Mouse (Mus musculus) liver, embryonic 12.5 days (tissue): ENCODE data around the gene Nell1. TPM values are rescaled to one million over a fixed set of nuclear protein-coding genes. Genes with fewer than 3 reads are reported as not detected.

Experiments used
- ATAC-seq: fragments of 200-750 bp; cut with Nextera tagmentation; 2 replicates; pipeline ENCODE4 v1.8.0; 2017; ENCODE audit warnings: moderate number of reproducible peaks, mild to moderate bottlenecking, moderate library complexity
- H3K27ac ChIP-seq: fragments of 300-500 bp; sonication (generic); 2 replicates; pipeline ENCODE4 v1.5.1; 2016; ENCODE audit warnings: mild to moderate bottlenecking
- H3K27me3 ChIP-seq: fragments of 300-500 bp; sonication (generic); replicated peaks from 2 replicates; pipeline ENCODE4 v1.6.1; 2016; ENCODE audit warnings: mild to moderate bottlenecking, moderate library complexity
- H3K36me3 ChIP-seq: fragments of 300-500 bp; sonication (generic); 2 replicates; pipeline ENCODE4 v1.6.1; 2016; ENCODE audit warnings: mild to moderate bottlenecking, moderate library complexity
- H3K4me1 ChIP-seq: fragments of 300-500 bp; sonication (generic); 2 replicates; pipeline ENCODE4 v1.6.1; 2016
- H3K4me2 ChIP-seq: fragments of 300-500 bp; sonication (generic); 2 replicates; pipeline ENCODE4 v1.6.1; 2016; ENCODE audit warnings: mild to moderate bottlenecking, moderate library complexity
- H3K4me3 ChIP-seq: fragments of 300-500 bp; sonication (generic); 2 replicates; pipeline ENCODE4 v1.5.1; 2016; ENCODE audit warnings: mild to moderate bottlenecking, moderate library complexity
- H3K9ac ChIP-seq: fragments of 300-500 bp; sonication (generic); 2 replicates; pipeline ENCODE4 v1.6.1; 2016; ENCODE audit warnings: mild to moderate bottlenecking, moderate library complexity
- H3K9me3 ChIP-seq: fragments of 300-500 bp; sonication (generic); replicated peaks from 2 replicates; pipeline ENCODE4 v1.6.1; 2016; ENCODE audit warnings: mild to moderate bottlenecking, moderate library complexity
- WGBS: fragments of 180-500 bp; shearing (Covaris S2); methylation state at CpG from one replicate; pipeline ENCODE4 v1.1.7; 2016; ENCODE audit not compliant: insufficient replicate concordance; 5-methylcytosine and 5-hydroxymethylcytosine counted together
- polyA plus RNA-seq: library from polyadenylated mRNA; unstranded; fragments of >200 nt; fragmentation: Nextera tagmentation; extraction: Ambion mirVana; gene quantifications from 2 replicates; pipeline ENCODE4 v1.2.1, GENCODE M21; 2016

Gene Nell1
- polyA plus RNA-seq, 1 experiment from 2014 or later, result 0.33 TPM

DNA sequence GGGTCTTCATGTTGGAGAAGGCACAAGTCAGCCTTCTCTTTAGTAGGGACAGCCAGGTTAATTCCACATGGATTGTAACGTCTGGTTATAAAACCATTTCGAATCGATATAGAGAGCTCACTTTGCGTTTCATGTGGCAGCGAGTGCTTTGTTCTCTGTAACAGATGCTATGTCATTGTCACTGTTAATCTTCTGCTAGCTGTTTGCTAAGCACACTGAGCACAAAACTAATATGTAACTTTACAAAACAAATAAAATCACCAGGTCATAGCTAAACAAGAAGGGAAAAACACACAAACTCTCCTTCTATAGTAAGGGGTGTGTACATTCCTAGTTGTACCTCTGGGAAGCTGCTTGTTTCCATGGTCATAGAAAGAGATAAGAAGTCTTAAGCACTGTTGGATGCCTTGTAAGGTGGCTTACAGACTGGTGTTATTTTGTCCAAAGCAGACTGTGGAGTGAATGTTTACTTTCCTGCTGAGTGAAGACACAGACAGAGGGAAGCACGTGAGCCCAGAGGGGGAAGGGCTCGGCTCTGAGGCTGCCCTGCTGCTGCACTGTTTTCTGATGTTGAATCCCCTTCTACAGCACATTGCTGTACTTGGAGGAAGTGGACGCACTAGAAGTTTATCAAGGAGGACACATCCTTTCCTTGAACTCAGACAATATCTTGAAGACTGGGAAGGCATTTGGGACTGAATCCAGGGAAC lies 131.1 kb downstream of the Nell1 start:
- no peaks in the 10 kb centered on the region for H3K4me1 ChIP-seq
- H3K9me3 ChIP-seq, result no peaks in the 10 kb centered on the region
- no peak overlapping the region for H3K9ac ChIP-seq
- no peaks in the 10 kb centered on the region for H3K36me3 ChIP-seq
- no peaks in the 10 kb centered on the region for H3K27me3 ChIP-seq
- ATAC-seq, result no peak
- 55% methylated on average over 8 of the region's 8 CpGs for WGBS
- no peak overlapping the region for H3K4me2 ChIP-seq
- H3K27ac ChIP-seq, result no peak overlapping the region
- H3K4me3 ChIP-seq, result no peak overlapping the region

DNA sequence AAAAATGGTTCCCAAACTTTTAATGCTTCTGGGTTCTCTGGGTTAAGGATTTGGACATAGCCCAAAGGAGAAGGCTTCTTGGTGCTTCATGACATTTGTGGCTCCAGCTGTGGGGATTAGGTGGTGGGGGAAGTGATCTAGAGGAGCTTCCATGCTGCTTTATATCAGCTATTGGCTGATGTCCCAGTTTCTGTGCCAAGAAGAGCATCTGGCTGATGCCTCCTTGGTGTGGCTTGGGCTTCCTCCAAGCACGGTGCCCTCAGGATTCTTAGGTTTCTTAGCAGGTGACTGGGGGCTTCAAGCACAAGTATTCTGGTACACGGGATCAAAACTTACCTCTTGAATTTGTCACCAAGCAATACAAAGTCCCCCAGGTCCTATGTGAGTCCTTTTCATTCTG lies 132.6 kb downstream of the Nell1 start:
- no peak for ATAC-seq
- no peak overlapping the region for H3K9ac ChIP-seq
- H3K36me3 ChIP-seq, result no peaks in the 10 kb centered on the region
- no peak overlapping the region for H3K4me2 ChIP-seq
- H3K4me3 ChIP-seq, result no peak overlapping the region
- 54% methylated on average over 2 of the region's 2 CpGs for WGBS
- no peaks in the 10 kb centered on the region for H3K27me3 ChIP-seq
- no peaks in the 10 kb centered on the region for H3K9me3 ChIP-seq
- H3K27ac ChIP-seq, result no peak overlapping the region
- H3K4me1 ChIP-seq, result no peaks in the 10 kb centered on the region

DNA sequence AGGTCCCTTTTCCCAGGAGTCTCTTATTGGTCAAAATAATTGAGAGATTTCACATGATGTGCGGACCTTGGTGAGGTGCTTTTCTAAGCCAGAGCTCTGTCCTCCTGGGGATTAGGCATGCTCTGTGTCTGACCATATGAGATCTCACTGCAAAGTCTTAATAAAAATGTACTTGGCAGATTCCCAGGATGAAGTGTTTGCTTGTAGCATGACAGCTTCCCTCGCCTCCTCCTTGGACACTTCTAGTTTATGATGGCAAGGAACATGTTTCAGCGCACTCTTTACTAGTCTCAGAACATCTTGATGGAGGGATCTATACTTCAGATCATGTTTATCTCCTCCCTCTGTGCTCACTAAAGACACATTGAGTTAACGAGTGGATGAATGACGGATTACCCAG lies 143.7 kb downstream of the Nell1 start:
- Histone ChIP-seq H3K27me3 (no peaks in the 10 kb centered on the region), H3K27ac (no peak overlapping the region), H3K9me3 (no peaks in the 10 kb centered on the region), H3K9ac (no peak overlapping the region), H3K36me3 (no peaks in the 10 kb centered on the region), H3K4me1 (no peaks in the 10 kb centered on the region), H3K4me3 (no peak overlapping the region), H3K4me2 (no peak overlapping the region)
- 76% methylated on average over 5 of the region's 5 CpGs for WGBS
- ATAC-seq, result no peak

DNA sequence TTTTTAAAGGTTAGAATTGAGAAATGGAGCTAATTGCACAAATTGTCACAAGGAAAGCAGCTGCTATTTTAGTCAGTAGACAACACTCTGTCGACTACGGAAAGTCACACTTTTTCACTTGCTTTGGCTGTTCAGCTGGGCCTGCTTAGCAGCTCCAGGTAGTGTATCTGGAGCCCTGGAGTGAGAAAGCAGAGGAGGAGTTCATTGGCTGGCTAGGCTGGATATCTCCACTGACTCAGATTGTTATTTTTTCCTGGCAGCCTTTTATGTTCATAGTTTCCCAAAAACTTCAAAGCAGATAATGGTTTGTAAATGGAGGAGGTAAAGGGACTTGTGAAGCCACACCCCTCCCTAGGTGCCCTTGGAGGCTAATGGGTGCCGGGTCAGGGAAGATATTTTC lies 163.0 kb downstream of the Nell1 start:
- ATAC-seq, result no peak
- Histone ChIP-seq H3K9me3 (no peaks in the 10 kb centered on the region), H3K9ac (no peak overlapping the region), H3K4me2 (no peak overlapping the region), H3K27ac (no peak overlapping the region), H3K27me3 (no peaks in the 10 kb centered on the region), H3K36me3 (no peaks in the 10 kb centered on the region), H3K4me1 (no peaks in the 10 kb centered on the region), H3K4me3 (no peak overlapping the region)
- 65% methylated on average over 3 of the region's 3 CpGs for WGBS

DNA sequence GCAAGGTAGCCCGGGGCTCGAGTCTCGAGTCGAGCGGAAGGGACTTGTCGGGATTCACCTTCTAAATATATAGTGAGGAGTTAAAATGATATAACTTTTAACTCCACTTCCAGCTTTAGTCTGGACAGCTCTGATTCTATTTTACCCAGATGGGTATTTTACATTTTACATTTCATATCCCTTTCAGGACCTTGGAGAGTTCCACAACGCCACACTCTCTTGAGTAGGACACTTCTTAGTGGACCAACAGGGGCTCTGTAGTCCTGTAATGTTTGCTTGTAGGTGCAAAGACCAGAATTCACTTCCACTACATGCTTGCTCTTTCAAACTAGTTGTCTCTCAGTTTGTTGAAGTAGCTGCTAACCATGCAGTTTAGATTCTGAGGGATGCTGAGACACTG lies 174.7 kb downstream of the Nell1 start:
- H3K9me3 ChIP-seq, result no peaks in the 10 kb centered on the region
- H3K4me3 ChIP-seq, result no peak overlapping the region
- H3K36me3 ChIP-seq, result no peaks in the 10 kb centered on the region
- no peak for ATAC-seq
- H3K9ac ChIP-seq, result no peak overlapping the region
- no peak overlapping the region for H3K27ac ChIP-seq
- no peaks in the 10 kb centered on the region for H3K4me1 ChIP-seq
- WGBS, result 90% methylated on average over 7 of the region's 7 CpGs
- H3K4me2 ChIP-seq, result no peak overlapping the region
- no peaks in the 10 kb centered on the region for H3K27me3 ChIP-seq

DNA sequence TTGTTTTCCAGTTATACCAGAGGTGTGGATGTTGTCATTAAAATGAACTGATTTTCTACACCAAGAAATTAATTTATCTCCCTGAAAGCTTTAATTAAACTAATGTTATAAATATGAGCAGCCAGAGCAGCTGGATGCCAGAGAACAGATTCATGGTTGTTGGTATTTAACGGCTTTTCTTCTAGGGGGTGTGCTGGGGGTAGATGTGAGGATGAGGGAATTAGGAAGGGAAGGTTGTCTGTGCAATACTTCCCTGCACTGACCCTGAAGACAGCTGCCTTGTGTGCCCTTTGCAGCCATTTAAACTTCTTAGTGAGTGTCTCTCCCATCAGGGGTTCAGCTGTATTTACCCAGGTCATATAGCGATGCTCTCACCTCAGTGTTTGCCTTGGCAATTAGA lies 176.2 kb downstream of the Nell1 start:
- no peak for ATAC-seq
- 60% methylated on average over 2 of the region's 2 CpGs for WGBS

DNA sequence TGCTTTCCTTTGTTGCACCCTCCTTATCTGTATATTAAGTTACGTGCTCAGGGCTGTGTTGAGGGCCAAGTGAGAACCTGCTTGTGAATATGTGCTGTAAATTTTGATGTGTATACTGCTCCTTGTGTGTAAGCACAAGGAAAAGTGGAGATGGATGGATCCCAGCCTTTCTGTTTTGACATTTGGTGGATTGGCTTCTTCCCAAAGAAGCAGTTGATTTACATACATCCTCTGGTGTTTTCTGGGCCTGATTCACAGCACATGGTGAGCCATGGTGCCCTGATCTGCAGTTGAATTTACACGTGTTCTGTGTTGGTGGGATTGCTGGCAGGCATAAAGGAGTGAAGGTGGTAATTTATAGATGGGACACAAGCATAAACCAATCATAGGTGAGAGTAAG lies 179.0 kb downstream of the Nell1 start:
- Histone ChIP-seq H3K9me3 (no peaks in the 10 kb centered on the region), H3K9ac (no peak overlapping the region), H3K4me2 (no peak overlapping the region), H3K27me3 (no peaks in the 10 kb centered on the region), H3K4me1 (no peaks in the 10 kb centered on the region), H3K27ac (no peak overlapping the region), H3K4me3 (no peak overlapping the region), H3K36me3 (no peaks in the 10 kb centered on the region)
- 50% methylated on average over 2 of the region's 2 CpGs for WGBS
- ATAC-seq, result no peak

More for the DNA sequence above, 176.2 kb downstream of the Nell1 start:
- H3K9ac ChIP-seq, result no peak overlapping the region
- no peak overlapping the region for H3K4me2 ChIP-seq
- no peak overlapping the region for H3K27ac ChIP-seq
- no peaks in the 10 kb centered on the region for H3K36me3 ChIP-seq
- H3K4me3 ChIP-seq, result no peak overlapping the region
- no peaks in the 10 kb centered on the region for H3K27me3 ChIP-seq
- H3K4me1 ChIP-seq, result no peaks in the 10 kb centered on the region
- no peaks in the 10 kb centered on the region for H3K9me3 ChIP-seq

DNA sequence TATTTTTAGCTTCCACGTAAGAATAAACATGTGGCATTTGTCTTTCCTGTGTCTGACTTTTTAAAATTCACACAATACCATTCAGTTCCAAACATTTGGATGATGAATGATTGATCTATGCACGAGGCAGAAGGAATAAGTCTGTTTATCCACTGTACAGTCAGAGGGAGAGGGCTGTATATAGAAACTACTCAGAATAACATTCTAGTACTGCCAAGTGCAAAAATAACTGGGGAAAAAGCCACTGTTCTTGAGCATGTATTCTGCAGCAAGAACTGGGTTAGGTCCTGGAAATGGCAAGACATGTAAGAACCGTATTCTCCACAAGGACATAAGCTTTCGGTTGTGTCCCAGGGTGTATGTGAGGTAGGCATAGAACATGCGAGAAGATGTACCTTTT lies 187.9 kb downstream of the Nell1 start:
- Histone ChIP-seq H3K4me3 (no peak overlapping the region), H3K4me2 (no peak overlapping the region)

DNA sequence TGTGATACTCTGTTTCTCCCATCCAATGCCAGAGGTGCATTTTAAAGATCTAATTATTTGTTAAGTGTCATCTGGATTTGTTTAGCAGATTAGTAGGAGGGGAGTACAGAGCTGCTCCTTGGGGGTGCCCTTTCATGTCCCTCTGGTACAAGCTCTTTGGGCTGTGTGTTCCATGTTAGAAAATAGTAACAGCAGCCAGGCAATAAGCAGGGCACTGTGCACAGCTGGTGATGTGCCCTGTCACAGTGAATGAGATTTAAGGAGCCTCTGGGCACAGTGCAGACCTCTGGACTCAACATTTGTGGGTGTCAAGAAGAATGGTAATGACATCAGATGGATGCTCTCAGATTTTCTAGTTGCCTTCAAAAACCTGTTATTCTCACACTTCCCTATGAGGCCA lies 194.1 kb downstream of the Nell1 start:
- Histone ChIP-seq H3K4me2 (no peak overlapping the region), H3K9ac (no peak overlapping the region), H3K27me3 (no peaks in the 10 kb centered on the region), H3K4me1 (no peaks in the 10 kb centered on the region), H3K27ac (no peak overlapping the region), H3K36me3 (no peaks in the 10 kb centered on the region), H3K9me3 (no peaks in the 10 kb centered on the region), H3K4me3 (no peak overlapping the region)
- ATAC-seq, result no peak

More for the DNA sequence above, 187.9 kb downstream of the Nell1 start:
- no peak overlapping the region for H3K27ac ChIP-seq
- H3K9me3 ChIP-seq, result no peaks in the 10 kb centered on the region
- H3K4me1 ChIP-seq, result no peaks in the 10 kb centered on the region
- WGBS, result 66% methylated on average over 5 of the region's 5 CpGs
- H3K36me3 ChIP-seq, result no peaks in the 10 kb centered on the region
- H3K9ac ChIP-seq, result no peak overlapping the region
- H3K27me3 ChIP-seq, result no peaks in the 10 kb centered on the region
- ATAC-seq, result no peak

DNA sequence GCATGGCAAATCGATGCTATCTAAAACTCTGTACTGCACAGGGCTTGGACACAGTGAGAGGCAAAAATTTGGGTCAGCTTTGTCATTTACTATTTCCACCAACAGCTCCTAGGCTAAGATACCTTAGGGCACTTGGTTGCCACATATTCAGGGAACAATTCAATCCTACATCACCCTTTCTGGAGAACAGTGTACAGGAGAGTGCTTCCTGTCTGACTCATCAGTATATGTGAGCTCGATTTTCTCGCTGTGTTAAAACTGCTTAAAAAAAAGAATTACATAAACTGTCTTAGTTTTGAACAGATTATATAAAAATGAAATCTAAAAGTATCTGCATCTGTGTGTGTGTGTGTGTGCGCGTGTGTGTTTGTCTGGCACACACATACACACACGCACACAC lies 211.6 kb downstream of the Nell1 start:
- Histone ChIP-seq H3K4me1 (no peaks in the 10 kb centered on the region), H3K4me3 (no peak overlapping the region), H3K27ac (no peak overlapping the region), H3K9me3 (0 out of 2 replicates have a peak, but pooled peaks cover 3% of the 10 kb centered on the region), H3K4me2 (no peak overlapping the region), H3K9ac (no peak overlapping the region), H3K36me3 (no peaks in the 10 kb centered on the region), H3K27me3 (no peaks in the 10 kb centered on the region)
- 67% methylated on average over 6 of the region's 6 CpGs for WGBS
- no peak for ATAC-seq

DNA sequence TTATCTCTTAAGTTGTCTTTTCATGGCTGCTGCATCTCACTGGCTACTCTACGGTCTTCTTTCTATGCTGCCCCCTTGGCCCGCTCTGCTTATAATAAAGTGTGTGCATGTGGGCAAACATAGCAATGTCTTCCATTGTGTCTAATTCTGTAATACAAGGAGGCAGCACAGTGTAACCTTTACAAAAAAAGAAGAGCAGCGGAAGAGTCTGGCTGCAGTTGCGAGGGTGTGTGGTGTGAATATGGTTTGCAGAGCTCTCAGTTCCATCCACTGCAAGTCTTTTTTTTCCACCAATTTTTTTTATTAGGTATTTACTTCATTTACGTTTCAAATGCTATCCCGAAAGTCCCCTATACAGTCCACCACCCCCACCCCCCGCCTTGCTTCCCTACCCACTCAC lies 219.3 kb downstream of the Nell1 start:
- Histone ChIP-seq H3K36me3 (no peaks in the 10 kb centered on the region), H3K27me3 (no peaks in the 10 kb centered on the region), H3K4me3 (no peak overlapping the region), H3K27ac (no peak overlapping the region), H3K9ac (no peak overlapping the region), H3K4me2 (no peak overlapping the region), H3K4me1 (no peaks in the 10 kb centered on the region), H3K9me3 (no peaks in the 10 kb centered on the region; the same call in 1 of the 2 replicates)
- 72% methylated on average over 7 of the region's 7 CpGs for WGBS
- no peak for ATAC-seq

DNA sequence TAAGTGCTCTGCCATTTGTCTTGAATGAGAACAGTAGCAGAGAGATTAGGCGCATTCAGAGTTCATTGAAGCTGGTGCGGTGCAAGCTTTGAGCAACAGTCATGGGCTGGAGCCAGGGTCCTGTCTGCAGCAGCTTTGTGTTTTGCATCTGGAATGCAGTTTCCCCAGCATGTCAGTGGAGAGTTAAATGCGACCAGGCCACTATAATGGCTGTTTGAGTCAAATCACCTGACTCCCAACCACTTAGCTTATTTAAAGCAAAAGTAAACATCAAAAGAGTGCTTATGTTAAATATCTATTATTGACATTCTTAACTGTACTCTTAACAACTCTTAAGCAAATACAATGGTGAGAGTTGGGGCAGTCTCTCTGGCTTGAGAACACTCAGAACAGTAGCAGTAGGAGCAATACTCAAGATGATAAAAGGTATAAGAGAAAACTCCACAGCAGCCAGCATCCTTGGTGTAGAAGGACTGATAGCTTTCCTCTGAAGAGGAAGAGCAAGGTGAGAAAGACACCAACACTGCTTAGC lies 220.5 kb downstream of the Nell1 start:
- H3K4me3 ChIP-seq, result no peak overlapping the region
- no peak for ATAC-seq
- 53% methylated on average over 3 of the region's 3 CpGs for WGBS
- H3K27me3 ChIP-seq, result no peaks in the 10 kb centered on the region
- H3K4me2 ChIP-seq, result no peak overlapping the region
- H3K9ac ChIP-seq, result no peak overlapping the region
- H3K4me1 ChIP-seq, result no peaks in the 10 kb centered on the region
- H3K9me3 ChIP-seq, result no peaks in the 10 kb centered on the region; the same call in 1 of the 2 replicates
- H3K27ac ChIP-seq, result no peak overlapping the region
- no peaks in the 10 kb centered on the region for H3K36me3 ChIP-seq

DNA sequence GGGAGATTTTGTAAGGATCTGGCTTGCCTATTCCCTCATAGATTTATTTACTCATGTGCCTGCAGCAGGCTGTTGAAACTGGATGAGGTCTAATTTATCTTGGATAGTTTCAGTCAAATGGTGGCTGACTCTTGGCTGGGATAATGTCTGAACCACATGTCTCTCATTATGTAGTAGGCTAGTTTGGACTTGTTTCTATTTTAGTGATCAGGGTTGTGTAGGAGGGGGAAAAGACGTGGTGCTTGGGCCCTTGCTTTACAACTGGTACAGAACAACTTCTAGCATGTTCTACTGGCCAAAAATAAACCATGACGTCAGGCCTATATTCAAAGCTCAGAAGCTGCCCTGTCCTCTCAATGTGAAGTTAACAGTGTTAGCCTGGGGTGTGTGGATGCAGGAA lies 230.6 kb downstream of the Nell1 start:
- 48% methylated on average over 2 of the region's 2 CpGs for WGBS
- H3K9ac ChIP-seq, result no peak overlapping the region
- no peak overlapping the region for H3K27ac ChIP-seq
- no peaks in the 10 kb centered on the region for H3K36me3 ChIP-seq
- no peaks in the 10 kb centered on the region for H3K9me3 ChIP-seq
- H3K27me3 ChIP-seq, result no peaks in the 10 kb centered on the region
- no peak overlapping the region for H3K4me2 ChIP-seq
- H3K4me3 ChIP-seq, result no peak overlapping the region
- no peak for ATAC-seq
- no peaks in the 10 kb centered on the region for H3K4me1 ChIP-seq
